Mouse (Mus musculus) E14TG2a.4 (cell line): ENCODE measurements at regions not wholly inside any gene's neighbourhood (a gene's known extent, or its start where the extent isn't known, plus 50 kb on each side); places are given as distances from the start of the nearest gene placed in this dataset.

Source experiments
- CTCF ChIP-seq: conservative IDR thresholded peaks from 2 replicates; pipeline ENCODE4 v1.5.1; 2014; ENCODE audit warnings: low read length
- NANOG ChIP-seq: IDR thresholded peaks from 2 replicates; pipeline ENCODE4 v1.6.1; 2014; ENCODE audit warnings: borderline replicate concordance, low read length, mixed read lengths

DNA sequence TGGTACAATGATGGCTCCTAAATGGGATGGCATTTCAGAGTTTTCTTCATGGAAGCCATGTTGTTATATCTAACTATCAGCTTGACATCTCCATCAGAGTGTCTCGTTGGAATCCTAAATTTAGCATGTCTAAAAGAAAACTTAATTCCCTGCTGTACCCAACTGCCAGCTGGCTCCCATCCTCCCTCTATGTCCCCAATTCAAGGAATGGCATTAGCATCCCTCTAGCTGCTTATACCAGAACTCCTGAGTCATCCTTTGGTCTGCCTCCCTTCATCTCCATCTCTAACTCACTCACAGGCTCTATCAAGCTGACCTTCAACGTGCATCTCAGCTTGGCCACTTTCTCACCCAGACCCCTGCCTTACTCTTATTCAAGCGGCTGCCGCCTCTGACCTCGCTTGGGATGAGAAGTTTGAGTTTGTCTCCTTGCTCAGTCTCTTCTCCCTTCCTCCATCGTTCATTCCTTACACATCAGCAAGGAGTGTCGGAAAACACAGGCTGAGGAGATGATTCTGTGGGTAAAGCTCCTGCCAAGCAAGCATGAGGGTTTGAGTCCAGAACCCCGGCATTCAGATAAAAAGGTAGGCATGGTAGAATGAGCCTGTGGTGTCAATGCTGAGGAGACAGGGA is 88.9 kb downstream of the Emp1 start:
- TF ChIP-seq CTCF (no peak), NANOG (no peak)
